Mouse (Mus musculus) fat pad, adult 2 months (tissue): ENCODE data around the gene Il1rl2.

ENCODE experiments used
- DNase-seq: peaks from one replicate; pipeline ENCODE4 v3.0.0-alpha.2; 2011; ENCODE audit warnings: low read depth, low spot score; ENCODE audit errors: extremely low read depth

The Il1rl2 gene

GRCm38 (mm10) chr1:40376745-40377144 is 52.3 kb downstream of the Il1rl2 start:
- DNase-seq, result no peak

- no peak for DNase-seq
Measured at GRCm38 (mm10) chr1:40378794-40379193, 54.4 kb downstream of the Il1rl2 start.

- DNase-seq, result no peak
Measured at GRCm38 (mm10) chr1:40380111-40380510, 55.7 kb downstream of the Il1rl2 start.

GRCm38 (mm10) chr1:40380990-40381389 is 56.6 kb downstream of the Il1rl2 start:
- DNase-seq, result no peak

GRCm38 (mm10) chr1:40382841-40383240 is 58.4 kb downstream of the Il1rl2 start:
- DNase-seq, result no peak

- no peak for DNase-seq
Measured at GRCm38 (mm10) chr1:40384931-40385545, 60.6 kb downstream of the Il1rl2 start.

GRCm38 (mm10) chr1:40391374-40391773 is 67.0 kb downstream of the Il1rl2 start:
- no peak for DNase-seq

- no peak for DNase-seq
Measured at GRCm38 (mm10) chr1:40392535-40392934, 68.1 kb downstream of the Il1rl2 start.

- no peak for DNase-seq
Measured at GRCm38 (mm10) chr1:40393214-40393613, 68.8 kb downstream of the Il1rl2 start.

- DNase-seq, result no peak
Measured at GRCm38 (mm10) chr1:40399639-40400038, 75.2 kb downstream of the Il1rl2 start.

GRCm38 (mm10) chr1:40404682-40405081 is 80.3 kb downstream of the Il1rl2 start:
- DNase-seq, result no peak

GRCm38 (mm10) chr1:40409882-40410281 is 85.5 kb downstream of the Il1rl2 start:
- no peak for DNase-seq

- DNase-seq, result no peak
Measured at GRCm38 (mm10) chr1:40413039-40413438, 88.6 kb downstream of the Il1rl2 start.

GRCm38 (mm10) chr1:40414276-40414675 is 89.9 kb downstream of the Il1rl2 start:
- no peak for DNase-seq

- no peak for DNase-seq
Measured at GRCm38 (mm10) chr1:40414863-40415656, 90.7 kb downstream of the Il1rl2 start.

GRCm38 (mm10) chr1:40417034-40417433 is 92.6 kb downstream of the Il1rl2 start:
- DNase-seq, result no peak
